Mouse (Mus musculus): ENCODE measurements around the gene Hmgxb4.
"Not testable (repeated sequence)": the region's sequence is repeated elsewhere in the genome, so short reads cannot be mapped to it uniquely, and the experiment has no call there.

Gene Hmgxb4

DNA sequence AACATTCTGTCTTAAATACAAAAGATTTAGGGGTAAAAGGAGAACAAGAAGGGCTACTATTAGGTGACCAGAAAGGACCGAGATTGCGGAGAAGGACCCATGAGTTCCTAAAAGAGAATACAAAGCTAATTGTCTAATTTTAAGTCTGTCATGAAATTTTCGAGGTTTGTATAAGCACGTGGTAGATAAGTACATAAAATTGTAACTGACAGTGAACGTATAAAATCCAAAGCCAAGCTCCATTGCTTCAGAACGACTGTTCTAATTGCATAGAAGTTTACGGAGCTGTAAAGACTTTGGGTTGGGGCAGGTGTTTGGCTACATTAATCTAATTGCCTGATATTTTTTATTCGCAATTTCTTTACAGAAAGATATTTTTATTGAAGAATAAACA is at the start of gene Hmgxb4:
Hmgxb4 (plus strand) TSS at position 276 of the 394 bp plus-strand sequence.
- no peak for DNase-seq (ENCODE audit: low spot score)

DNA sequence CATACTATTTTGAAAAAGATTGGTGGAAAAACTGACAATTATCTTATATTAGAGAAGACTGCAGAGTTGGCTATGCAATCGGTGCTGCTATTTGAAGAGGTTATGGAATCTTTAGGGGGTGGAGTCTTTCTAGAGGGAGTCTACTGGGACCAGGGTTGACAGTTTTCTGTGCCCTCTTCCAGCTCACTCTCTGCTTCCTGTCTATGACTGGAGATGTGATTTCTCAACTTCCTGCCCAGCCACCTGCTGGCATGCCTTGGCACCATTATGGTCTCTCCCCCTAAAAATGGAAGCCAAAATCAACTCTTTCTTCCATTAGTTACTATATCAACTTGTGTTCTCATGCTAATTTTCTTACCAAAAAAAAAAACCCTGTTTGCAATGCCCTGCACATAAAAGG is 43.7 kb upstream of the Hmgxb4 start:
- DNase-seq (ENCODE audit: low spot score): no peak

DNA sequence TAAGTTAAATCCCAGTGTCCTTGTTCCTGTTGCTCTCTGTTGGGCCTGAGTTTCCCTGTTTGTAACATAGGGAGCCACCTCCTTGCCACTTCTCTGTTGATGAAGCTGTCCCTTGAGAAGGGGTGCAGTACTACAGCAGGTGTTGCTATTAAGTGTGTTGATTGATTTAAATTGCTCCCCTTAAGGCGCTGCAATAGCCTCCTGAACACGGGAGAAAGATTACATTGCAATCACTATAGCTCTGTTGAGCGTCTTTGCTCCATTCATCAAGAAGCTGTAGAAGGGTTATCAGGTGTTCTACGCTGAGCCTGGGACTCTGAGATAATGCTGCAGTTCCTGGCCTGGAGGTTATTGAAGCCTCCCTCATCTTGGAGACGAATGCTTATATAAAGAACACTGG is 29.2 kb upstream of the Hmgxb4 start:
- DNase-seq (ENCODE audit: low spot score): no peak

DNA sequence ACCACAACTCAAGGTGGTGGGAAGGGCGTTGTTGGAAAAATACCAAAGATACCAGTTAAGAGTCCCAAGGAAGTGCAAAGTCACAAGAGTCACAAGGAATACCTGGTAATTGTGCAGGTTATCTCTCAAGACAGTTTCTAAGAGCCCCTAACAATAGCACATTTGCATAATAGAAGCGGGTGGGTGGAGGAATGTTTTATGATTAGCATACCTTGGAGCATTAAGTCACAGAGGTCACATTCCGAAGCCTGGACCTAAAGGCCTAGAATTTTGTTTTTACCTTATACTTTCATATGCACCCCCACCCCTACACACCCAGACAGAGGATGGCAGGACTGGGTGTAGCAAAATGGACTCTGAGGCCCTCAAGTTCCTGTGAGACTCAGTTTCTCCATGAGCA is 22.9 kb upstream of the Hmgxb4 start:
- DNase-seq (ENCODE audit: low spot score): not testable (repeated sequence)

DNA sequence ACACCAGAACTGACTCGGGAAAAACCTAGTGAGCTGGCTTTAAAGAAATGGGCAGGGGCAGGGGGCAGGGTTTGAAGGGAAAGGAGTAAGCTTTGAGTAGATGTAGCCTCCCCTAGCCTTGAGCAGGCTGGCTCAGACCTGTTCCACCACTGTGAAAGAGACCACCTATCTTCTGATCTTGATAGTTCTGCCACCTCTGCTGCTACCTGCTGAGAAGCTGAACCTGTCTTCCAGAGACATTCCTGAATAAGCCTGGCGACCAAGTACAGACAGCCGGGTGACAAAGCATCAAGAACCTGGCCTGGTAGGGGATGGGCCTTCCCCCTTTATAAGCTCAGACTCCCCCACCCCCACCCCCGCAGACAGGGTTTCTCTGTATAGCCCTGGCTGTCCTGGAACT is 21.5 kb upstream of the Hmgxb4 start:
- DNase-seq (ENCODE audit: low spot score): no peak

DNA sequence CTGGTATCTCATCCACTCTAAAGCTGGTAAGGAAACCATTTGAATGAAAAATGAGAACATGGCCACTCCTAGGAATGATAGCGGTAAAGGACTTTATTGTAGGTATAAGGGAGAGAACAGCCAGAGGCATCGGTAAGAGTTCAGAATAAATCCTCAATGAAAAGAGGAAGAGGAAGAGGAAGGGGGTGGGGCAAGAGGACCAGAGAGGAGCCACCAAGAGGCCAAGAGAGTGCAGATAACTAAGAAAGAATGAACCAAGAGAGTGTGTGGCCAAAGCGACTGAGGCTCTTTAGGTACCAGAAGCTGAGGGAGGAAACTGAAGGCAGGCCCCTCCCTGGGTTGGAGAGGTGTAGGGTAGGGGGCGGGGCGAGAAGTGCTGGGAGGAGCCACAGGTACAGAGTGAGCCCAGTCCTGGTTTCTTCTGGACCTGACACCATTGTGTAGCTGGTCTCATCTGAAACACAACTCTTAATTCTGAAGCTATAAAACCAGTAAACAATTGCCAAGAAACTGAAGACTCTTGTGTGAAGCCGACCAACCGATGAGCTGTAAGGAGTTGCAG is 20.8 kb upstream of the Hmgxb4 start:
- peak; percentile 44 for DNase-seq (ENCODE audit: low spot score)

DNA sequence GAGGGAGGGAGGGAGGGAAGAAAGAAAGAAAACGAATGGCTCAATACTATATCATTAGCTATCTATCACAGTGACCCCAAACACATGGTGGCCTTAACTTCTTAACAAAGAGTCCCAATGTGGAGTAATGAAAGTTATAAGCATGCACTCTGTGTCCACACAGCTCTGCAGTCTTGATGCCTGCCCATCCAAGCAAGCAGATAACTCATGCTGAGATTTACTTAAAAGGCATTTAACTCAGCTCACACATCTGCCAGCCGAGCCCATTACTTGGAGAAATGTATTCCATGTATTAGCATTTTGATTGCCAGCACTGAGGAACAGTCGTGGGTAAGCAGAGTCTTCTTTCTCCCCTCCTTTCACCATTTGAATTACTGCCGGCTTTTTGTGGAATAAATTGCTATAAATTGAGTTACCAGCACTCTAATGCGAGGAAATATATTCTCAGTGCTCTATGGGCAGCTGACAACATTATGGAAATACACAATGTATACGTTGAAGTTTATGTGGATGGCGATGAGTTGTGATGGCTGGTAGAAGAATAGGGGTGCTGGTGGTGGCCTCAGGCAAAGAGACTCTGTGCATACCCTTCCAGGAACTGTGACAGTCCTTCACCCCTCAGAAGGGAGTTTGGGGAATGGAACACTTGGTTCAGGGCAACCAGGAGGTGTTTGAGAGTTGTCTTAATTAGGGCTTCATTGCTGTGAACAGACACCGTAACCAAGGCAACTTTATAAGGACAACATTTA is 19.9 kb upstream of the Hmgxb4 start:
- no peak for DNase-seq (ENCODE audit: low spot score)

DNA sequence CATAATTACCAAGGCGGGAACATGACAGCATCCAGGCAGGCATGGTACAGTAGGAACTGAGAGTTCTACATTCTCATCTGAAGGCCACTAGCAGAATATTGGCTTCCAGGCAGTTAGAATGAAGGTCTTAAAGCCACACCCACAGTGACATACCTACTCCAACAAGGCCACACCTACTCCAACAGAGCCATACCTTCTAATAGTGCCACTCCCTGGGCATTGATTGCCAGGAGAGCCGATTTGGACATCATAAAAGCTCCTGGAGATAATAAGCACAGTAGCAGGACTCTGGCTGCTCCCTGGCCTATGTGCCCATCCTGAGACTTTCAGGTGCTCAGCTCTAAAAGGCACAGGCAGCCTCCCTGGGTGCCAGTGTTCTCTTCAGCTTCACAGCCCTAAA is 19.3 kb upstream of the Hmgxb4 start:
- no peak for DNase-seq (ENCODE audit: low spot score)

DNA sequence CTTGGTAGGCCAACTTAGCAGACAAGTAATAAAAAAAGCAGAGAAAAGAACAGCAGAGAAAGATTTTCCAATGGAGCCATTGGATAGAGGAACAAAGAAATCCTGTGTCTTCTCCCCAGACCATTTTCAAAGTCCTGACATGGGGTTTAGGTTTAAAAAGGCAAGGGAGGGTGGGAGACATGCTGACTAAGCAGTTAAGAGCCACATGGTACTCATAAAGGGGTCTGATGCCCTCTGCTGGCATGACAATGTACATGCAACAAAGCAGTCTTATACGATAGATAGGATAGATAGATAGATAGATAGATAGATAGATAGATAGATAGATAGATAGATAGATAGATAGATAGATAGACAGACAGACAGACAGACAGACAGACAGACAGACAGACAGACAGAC is 15.7 kb upstream of the Hmgxb4 start:
- DNase-seq (ENCODE audit: low spot score): no peak

DNA sequence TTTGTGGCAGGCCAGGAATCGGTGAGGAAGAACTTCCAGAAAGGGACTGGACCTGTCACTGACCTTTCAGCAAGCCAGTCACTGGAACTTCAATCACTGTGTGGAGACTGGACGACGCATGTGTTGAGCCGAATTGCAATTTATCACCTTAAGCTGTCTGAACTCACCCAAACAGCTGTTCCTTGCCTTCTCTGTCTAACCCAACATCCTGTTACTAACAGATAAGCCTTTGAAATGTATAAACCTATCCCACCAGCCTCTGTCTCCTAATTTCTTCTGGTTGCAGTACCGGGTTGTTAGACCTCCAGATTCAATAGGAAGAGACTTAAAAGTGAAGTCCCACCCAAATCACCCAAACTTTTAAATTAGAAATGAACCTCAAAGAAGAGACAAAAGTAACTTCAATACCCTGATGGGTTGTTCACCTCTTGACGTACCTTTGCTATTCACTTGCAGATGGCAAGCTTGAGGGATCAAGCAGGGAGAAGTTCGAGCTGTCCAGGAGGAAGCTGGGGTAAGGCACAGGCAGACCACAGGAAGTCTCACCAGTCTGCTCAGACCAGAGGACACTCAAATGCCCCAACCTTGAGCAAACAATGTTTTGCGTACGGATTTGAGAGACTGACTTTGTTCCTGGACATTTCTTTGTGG is 13.0 kb upstream of the Hmgxb4 start:
- no peak for DNase-seq (ENCODE audit: low spot score)

DNA sequence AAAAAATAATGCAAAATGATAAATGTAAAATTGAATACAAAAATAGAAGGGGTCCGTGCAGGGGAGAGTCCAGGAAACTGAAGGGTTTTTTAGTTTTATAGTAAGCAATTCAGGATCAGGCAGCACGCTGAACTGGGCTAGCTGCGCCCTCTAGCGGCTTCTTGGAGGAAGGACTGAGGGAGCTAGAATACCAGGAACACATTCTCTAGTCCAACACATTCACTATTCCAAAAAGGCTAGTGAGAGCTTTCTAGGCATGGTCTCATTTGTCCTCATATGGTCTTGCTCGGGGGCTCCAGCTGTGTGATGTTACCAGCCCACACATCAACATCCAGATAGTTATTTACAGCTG is 12.5 kb upstream of the Hmgxb4 start:
- peak; percentile 76 for DNase-seq (ENCODE audit: low spot score)

DNA sequence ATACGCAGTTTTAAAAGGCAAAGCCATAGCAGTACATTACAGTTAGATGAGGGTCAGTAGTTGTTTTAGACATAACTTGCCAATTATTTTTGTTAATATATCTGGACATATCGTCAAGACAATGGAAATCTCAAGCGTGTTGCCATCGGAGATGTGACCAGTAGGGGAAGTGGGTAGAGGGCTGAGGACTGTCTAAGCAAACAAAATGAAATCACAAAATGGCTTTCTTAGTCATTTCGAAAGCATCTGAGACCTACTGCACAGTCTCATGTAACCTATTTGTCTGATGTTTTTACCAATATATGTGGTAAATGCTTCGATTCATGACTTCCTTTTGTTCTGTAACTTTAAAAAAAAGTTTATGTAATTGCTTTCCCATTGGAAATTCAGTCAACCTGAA is 11.3 kb upstream of the Hmgxb4 start:
- no peak for DNase-seq (ENCODE audit: low spot score)

DNA sequence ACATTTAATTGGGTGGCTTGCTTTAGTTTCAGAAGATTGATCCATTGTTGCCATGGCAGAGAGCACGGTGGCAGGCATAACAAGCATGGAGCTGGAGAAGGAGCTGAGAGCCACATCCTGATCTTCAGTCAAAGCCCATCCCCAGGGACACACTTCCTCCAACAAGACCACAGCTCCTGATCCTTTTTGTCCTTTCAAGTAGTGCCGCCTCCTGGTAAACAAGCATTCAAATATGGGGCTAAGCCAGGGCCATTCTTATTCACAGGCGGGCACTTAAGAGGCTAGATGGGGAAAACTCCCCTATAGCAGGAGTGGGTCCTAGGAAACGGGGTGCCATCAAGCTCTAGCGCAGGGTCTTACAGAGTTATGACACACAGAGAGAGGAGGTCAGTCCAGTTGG is 5.7 kb upstream of the Hmgxb4 start:
- DNase-seq (ENCODE audit: low spot score): no peak

DNA sequence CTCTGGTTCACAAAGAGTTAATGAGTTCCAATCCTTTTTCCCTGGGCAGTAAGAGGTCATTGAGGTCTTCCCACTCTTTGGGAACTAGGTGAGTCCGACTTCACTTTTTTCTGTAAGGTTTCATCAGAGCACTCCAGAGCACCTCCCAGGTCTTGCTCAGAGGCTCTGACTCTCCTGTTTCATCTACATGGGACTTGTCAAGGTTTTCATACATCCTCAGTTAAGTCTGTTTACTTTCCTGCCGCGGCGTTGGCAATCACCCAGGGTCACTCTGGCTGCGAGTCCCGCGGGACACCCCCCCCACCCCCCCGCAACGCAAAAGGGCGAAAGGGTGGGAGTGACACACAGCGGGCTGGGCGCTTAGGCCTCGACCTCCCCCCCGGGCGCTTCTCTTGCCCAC is 3.1 kb upstream of the Hmgxb4 start:
- peak; percentile 50 for DNase-seq (ENCODE audit: low spot score)

DNA sequence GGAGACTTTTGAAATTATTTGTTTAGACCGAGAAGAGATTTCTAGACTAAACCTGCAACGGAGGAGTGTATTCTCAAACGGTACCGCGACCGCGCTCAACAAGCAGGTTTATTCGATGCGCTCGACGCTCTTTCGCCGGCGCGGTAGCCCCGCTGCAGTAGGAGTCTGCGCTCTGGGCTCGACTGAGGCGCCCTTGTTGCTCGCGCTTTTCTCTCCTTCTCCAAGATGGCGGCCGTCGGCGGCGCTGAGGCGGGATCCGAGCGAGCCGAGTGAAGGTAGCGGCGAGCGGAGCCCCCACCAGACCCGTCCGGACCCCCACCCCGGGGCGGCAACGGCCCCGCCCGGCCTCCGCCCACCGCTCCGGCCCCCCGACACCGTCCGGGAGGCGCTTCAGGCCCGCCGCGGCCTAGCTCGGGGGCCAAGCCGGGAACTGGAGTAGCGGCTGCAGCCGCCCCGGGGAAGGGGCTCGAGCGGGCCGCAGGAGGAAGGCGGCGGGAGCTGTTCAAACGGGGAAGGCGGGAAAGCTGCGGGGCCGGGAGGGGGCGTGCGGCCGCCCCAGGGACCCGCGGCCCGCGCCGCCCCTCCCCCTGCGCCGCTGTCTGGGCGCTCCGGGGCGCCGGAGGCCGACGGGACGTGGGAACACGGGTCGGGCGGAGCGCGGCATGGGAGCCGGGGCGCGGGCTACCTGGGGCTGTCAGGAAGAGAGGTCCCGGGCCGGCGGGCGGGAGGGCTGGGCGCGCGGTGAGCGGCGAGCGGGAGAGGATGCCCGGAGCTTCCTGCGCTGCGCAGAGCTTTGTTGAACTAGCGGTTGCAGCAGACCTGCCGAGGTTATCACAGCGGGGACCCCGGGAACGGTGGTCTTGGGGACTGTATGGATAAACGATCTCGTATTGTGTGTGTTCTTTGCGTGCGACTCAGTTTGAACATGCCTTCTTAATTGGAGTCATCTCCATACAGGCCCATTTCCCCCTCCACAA is 607 bp downstream of the Hmgxb4 start:
- DNase-seq (ENCODE audit: low spot score): peak; percentile 84

DNA sequence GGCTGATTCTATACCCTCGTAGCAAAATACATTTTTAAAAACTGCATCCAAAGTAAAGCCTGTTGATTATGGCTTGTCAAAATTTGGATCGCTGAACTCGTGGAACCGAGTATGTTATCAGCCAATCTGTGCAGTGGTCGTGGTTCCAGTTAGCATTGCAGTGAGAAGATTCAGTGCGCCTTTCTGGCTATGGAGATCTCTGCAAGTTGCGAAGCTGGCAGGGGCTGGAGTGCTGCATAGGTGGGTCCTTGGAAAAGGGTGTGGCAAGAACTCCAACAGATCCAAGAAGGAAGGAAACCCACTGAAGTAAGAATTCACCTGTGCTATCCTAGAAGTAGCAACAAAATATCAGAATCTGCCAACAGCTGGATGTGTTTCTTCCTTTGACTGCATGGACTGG is 1.4 kb downstream of the Hmgxb4 start:
- DNase-seq (ENCODE audit: low spot score): peak; percentile 44

DNA sequence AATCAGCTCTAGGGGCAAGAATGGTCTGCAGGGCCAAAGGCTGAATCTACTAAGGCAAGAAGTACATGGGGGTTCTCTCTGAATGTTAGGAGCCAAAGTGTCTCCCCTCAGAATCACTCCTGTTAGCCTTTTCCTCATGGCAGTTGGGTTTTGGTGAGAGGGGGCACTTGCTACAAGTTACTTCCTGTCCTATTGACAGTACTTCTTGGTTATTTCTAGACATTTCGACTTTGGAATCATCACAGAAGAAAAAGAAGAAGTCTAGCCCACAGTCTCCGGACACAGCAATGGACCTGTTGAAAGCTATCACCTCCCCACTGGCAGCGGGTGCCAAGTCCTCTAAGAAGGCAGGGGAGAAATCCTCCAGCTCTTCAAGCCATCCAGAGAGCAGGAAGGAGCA is 7.3 kb downstream of the Hmgxb4 start:
- DNase-seq (ENCODE audit: low spot score): no peak

DNA sequence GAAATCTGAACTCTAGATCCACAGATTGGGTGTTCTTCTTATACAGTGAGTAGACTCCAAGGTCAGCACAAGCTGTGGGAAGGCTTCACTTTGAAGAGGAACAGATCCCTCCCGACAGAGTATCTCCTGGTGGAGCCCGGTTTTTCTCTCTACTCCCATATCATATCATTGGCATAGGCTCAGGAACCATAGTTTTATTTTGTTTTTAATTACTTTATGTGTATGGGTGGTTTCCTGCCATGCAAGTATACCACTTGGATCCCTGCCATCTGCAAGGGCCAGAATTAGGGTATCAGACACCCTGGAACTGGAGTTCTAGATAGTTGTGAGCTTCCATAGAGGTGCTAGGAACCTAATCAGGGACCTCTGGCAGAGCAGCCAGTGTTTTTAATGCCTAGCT is 15.7 kb downstream of the Hmgxb4 start:
- DNase-seq (ENCODE audit: low spot score): no peak

DNA sequence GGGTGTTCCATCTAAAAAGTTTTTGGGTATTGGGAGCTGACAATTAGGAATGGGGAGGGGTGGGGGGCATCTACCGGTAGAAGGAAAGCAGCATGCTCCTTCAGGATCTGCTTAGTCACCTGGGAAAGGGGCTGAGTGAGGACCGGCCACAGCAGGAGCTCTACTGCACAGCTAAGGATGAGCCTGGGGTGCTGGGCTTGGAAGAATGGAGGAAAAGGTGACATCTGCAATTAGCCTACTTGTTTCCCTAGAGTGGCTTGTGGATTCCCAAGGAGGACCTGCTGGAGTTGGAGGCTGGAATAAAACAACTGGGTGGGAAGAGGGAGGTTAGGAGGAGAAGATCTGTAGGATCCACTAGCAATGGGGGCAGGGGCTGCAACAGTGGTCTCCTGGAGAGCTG is 20.4 kb downstream of the Hmgxb4 start:
- no peak for DNase-seq (ENCODE audit: low spot score)

DNA sequence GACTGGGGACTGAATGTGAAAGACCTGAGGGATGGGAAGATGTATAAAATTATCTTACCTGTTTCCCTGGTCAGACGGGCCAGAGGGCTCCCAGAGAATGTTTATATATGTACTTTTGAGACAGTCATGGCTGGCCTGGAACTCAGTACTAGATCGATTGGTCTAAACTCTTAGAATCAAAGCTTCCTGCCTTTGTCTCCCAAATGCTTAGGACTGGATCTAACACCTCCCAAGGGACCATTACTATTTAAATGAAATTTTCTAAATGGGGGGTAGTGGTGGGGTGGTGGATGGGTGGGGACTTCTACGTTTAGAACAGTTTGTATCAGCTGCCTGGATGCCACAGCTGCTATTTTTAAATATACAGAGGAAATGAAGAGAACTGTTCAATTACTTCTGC is 20.8 kb downstream of the Hmgxb4 start:
- no peak for DNase-seq (ENCODE audit: low spot score)

DNA sequence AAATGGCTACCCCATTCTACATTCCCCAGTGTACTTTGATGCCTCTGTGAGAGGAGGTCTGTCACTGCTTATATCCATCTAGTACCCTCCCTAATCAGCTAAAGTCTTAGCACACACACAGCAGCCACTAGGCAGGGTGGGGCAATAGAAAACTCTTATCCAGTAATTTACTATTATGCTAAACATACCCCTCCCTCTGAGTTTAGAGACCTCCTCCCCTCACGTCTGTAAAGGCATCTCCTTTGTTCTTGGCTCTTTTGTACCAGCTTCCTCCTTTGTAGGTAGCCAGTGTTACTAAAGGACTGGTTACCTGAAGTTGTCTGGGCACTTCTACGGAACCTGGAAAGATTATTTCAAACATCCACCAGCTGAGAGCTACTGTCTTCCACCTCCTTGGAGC is 22.8 kb downstream of the Hmgxb4 start:
- DNase-seq (ENCODE audit: low spot score): no peak

DNA sequence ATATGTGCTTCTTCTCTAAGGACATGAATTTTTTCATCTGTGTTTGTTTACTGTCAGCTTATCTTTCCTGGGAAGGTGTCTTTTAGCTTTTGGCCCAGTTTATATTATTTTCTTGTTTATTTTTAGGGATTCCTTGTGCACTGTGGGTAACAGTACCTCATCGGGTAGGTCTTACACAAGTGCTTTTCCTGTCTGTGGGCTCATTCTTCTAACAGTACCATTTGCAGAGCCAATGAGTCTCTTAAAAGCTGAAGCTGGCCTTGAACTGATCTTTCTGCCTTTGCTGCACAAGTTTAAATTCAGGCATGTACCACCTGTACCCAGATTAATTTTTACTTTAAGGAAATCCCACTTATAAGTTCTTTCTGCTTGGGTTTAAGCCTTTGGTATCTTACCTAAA is 23.3 kb downstream of the Hmgxb4 start:
- no peak for DNase-seq (ENCODE audit: low spot score)

All from testis, postnatal 10 days (tissue).